Mouse (Mus musculus) embryo, embryonic 9.5 days (tissue): ENCODE measurements at regions not wholly inside any gene's neighbourhood (a gene's known extent, or its start where the extent isn't known, plus 50 kb on each side); places are given as distances from the start of the nearest gene placed in this dataset.

ENCODE experiments used
- DNase-seq: peaks from one replicate; pipeline ENCODE4 v3.0.0-alpha.2; 2017; ENCODE audit errors: extremely low spot score

GRCm38 (mm10) chr8:33997676-33998075 is 113.9 kb downstream of the Gm10131 start:
- no peak for DNase-seq

- DNase-seq, result peak; percentile 53
Measured at GRCm38 (mm10) chr8:33992946-33993345, 118.6 kb downstream of the Gm10131 start.

GRCm38 (mm10) chr8:33991917-33992875 is 119.3 kb downstream of the Gm10131 start:
- peak; percentile 61 for DNase-seq

GRCm38 (mm10) chr8:33991165-33991916 is 120.2 kb downstream of the Gm10131 start:
- DNase-seq, result peak; percentile 52

GRCm38 (mm10) chr8:33990039-33990438 is 121.5 kb downstream of the Gm10131 start:
- no peak for DNase-seq

GRCm38 (mm10) chr8:33987755-33988104 is 123.8 kb downstream of the Gm10131 start:
- no peak for DNase-seq

GRCm38 (mm10) chr8:33987091-33987754 is 124.3 kb downstream of the Gm10131 start:
- DNase-seq, result no peak

GRCm38 (mm10) chr8:33986657-33987056 is 124.9 kb downstream of the Gm10131 start:
- no peak for DNase-seq

GRCm38 (mm10) chr8:33985430-33985977 is 126.0 kb downstream of the Gm10131 start:
- no peak for DNase-seq

GRCm38 (mm10) chr8:33981629-33982028 is 129.9 kb downstream of the Gm10131 start:
- no peak for DNase-seq

GRCm38 (mm10) chr8:33980999-33981398 is 130.5 kb downstream of the Gm10131 start:
- no peak for DNase-seq
